Mouse (Mus musculus): Measurements from ENCODE around the gene Pank4. TPM values are rescaled to one million over a fixed set of nuclear protein-coding genes. Genes with fewer than 3 reads are reported as not detected.

Gene Pank4
- polyA plus RNA-seq, 1 experiment: 21.0 TPM

GRCm38 (mm10) chr4:154916662-154917061 is 47.3 kb upstream of the Pank4 start:
- no peaks in the 10 kb centered on the region for H3K36me3 ChIP-seq (ENCODE audit: control insufficient read depth, insufficient read depth)
- no peak overlapping the region for H3K4me3 ChIP-seq
- no peak overlapping the region for H3K4me2 ChIP-seq (ENCODE audit: low read depth)
- no peaks in the 10 kb centered on the region for H3K79me2 ChIP-seq (ENCODE audit: control insufficient read depth, insufficient read depth)
- peaks cover 12% of the 10 kb centered on the region for H3K27me3 ChIP-seq (ENCODE audit: control insufficient read depth, insufficient read depth, insufficient read length)
- no peak overlapping the region for H3ac ChIP-seq (ENCODE audit: control insufficient read depth, insufficient read length)
- TF ChIP-seq SRF (IDR thresholded peaks at IDR 0.05; ENCODE audit: control insufficient read depth, insufficient read length, low read depth): no peak
- no peak for TF ChIP-seq CEBPB (IDR thresholded peaks at IDR 0.05; ENCODE audit: insufficient read depth, poor library complexity, severe bottlenecking)
- TF ChIP-seq REST (IDR thresholded peaks at IDR 0.05; ENCODE audit: insufficient read depth, insufficient read length): no peak
- TF ChIP-seq POLR2AphosphoS2 (IDR thresholded peaks at IDR 0.05; ENCODE audit: insufficient read length, low read depth): no peak
- no peak for TF ChIP-seq POLR2A (IDR thresholded peaks at IDR 0.05; ENCODE audit: insufficient read length, low read depth)
- no peak for TF ChIP-seq MYOG (IDR thresholded peaks at IDR 0.05; ENCODE audit: control insufficient read depth in 1 of 3, insufficient read depth in 1 of 3, insufficient read length in 2 of 3, low read depth in 2 of 3)
- no peak for TF ChIP-seq USF1 (IDR thresholded peaks at IDR 0.05; ENCODE audit: low read depth)
- no peak for TF ChIP-seq MYOD1 (IDR thresholded peaks at IDR 0.05; ENCODE audit: control insufficient read depth in 1 of 3, insufficient read length in 2 of 3, low read depth in 2 of 3)
- no peak for TF ChIP-seq E2F4 (IDR thresholded peaks at IDR 0.05; ENCODE audit: insufficient read depth)
- TF ChIP-seq MAX (IDR thresholded peaks at IDR 0.05; ENCODE audit: low read depth): no peak
- TF ChIP-seq TCF3 (IDR thresholded peaks at IDR 0.05; ENCODE audit: insufficient read length, low read depth): no peak
- TF ChIP-seq TCF12 (IDR thresholded peaks at IDR 0.05; ENCODE audit: insufficient read depth, poor library complexity, severe bottlenecking): no peak

GRCm38 (mm10) chr4:154922291-154922690 is 41.6 kb upstream of the Pank4 start:
- no peak for TF ChIP-seq TCF3 (IDR thresholded peaks at IDR 0.05; ENCODE audit: insufficient read length, low read depth)
- no peak for TF ChIP-seq USF1 (IDR thresholded peaks at IDR 0.05; ENCODE audit: low read depth)
- TF ChIP-seq CEBPB (IDR thresholded peaks at IDR 0.05; ENCODE audit: insufficient read depth, poor library complexity, severe bottlenecking): no peak
- TF ChIP-seq TCF12 (IDR thresholded peaks at IDR 0.05; ENCODE audit: insufficient read depth, poor library complexity, severe bottlenecking): no peak
- no peak for TF ChIP-seq POLR2A (IDR thresholded peaks at IDR 0.05; ENCODE audit: insufficient read length, low read depth)
- TF ChIP-seq MAX (IDR thresholded peaks at IDR 0.05; ENCODE audit: low read depth): no peak
- TF ChIP-seq REST (IDR thresholded peaks at IDR 0.05; ENCODE audit: insufficient read depth, insufficient read length): no peak
- TF ChIP-seq SRF (IDR thresholded peaks at IDR 0.05; ENCODE audit: control insufficient read depth, insufficient read length, low read depth): no peak
- no peak for TF ChIP-seq POLR2AphosphoS2 (IDR thresholded peaks at IDR 0.05; ENCODE audit: insufficient read length, low read depth)
- no peak for TF ChIP-seq MYOG (IDR thresholded peaks at IDR 0.05; ENCODE audit: control insufficient read depth in 1 of 3, insufficient read depth in 1 of 3, insufficient read length in 2 of 3, low read depth in 2 of 3)
- TF ChIP-seq E2F4 (IDR thresholded peaks at IDR 0.05; ENCODE audit: insufficient read depth): no peak
- no peak for TF ChIP-seq MYOD1 (IDR thresholded peaks at IDR 0.05; ENCODE audit: control insufficient read depth in 1 of 3, insufficient read length in 2 of 3, low read depth in 2 of 3)
- no peak overlapping the region for H3K4me3 ChIP-seq
- H3K79me2 ChIP-seq (ENCODE audit: control insufficient read depth, insufficient read depth): no peaks in the 10 kb centered on the region
- peaks cover 6% of the 10 kb centered on the region for H3K27me3 ChIP-seq (ENCODE audit: control insufficient read depth, insufficient read depth, insufficient read length)
- H3ac ChIP-seq (ENCODE audit: control insufficient read depth, insufficient read length): no peak overlapping the region
- no peaks in the 10 kb centered on the region for H3K36me3 ChIP-seq (ENCODE audit: control insufficient read depth, insufficient read depth)
- H3K4me2 ChIP-seq (ENCODE audit: low read depth): no peak overlapping the region

GRCm38 (mm10) chr4:154922931-154923330 is 41.0 kb upstream of the Pank4 start:
- no peaks in the 10 kb centered on the region for H3K79me2 ChIP-seq (ENCODE audit: control insufficient read depth, insufficient read depth)
- TF ChIP-seq POLR2AphosphoS2 (IDR thresholded peaks at IDR 0.05; ENCODE audit: insufficient read length, low read depth): no peak
- H3K36me3 ChIP-seq (ENCODE audit: control insufficient read depth, insufficient read depth): no peaks in the 10 kb centered on the region
- no peak overlapping the region for H3K4me2 ChIP-seq (ENCODE audit: low read depth)
- no peak overlapping the region for H3K4me3 ChIP-seq
- peaks cover 6% of the 10 kb centered on the region for H3K27me3 ChIP-seq (ENCODE audit: control insufficient read depth, insufficient read depth, insufficient read length)
- H3ac ChIP-seq (ENCODE audit: control insufficient read depth, insufficient read length): no peak overlapping the region

DNA sequence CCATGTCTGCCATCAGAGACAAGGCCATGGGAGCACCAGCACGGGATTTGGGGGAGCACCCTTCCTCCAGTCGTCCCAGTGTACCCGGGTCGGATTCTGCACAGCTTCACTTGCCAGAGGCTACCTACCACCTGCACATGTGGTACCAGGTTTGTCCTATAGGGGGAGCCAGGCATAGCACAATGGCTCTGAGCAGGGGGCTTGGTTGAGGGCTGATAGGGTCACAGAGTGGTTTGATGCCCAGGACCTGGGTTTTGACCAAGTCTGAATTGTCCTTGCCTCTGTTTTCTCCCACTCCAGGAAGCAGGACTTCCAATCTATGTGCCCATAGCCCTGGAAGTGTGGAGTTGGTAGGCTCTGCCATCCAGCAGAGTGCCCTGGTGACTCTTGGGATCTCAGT is 38.5 kb upstream of the Pank4 start:
- no peak for TF ChIP-seq POLR2A (IDR thresholded peaks at IDR 0.05; ENCODE audit: insufficient read length, low read depth)
- no peak for TF ChIP-seq USF1 (IDR thresholded peaks at IDR 0.05; ENCODE audit: low read depth)
- TF ChIP-seq MYOG (IDR thresholded peaks at IDR 0.05; ENCODE audit: control insufficient read depth in 1 of 3, insufficient read depth in 1 of 3, insufficient read length in 2 of 3, low read depth in 2 of 3): no peak
- TF ChIP-seq POLR2AphosphoS2 (IDR thresholded peaks at IDR 0.05; ENCODE audit: insufficient read length, low read depth): no peak
- no peak for TF ChIP-seq REST (IDR thresholded peaks at IDR 0.05; ENCODE audit: insufficient read depth, insufficient read length)
- no peak for TF ChIP-seq TCF3 (IDR thresholded peaks at IDR 0.05; ENCODE audit: insufficient read length, low read depth)
- no peak for TF ChIP-seq MAX (IDR thresholded peaks at IDR 0.05; ENCODE audit: low read depth)
- no peak for TF ChIP-seq SRF (IDR thresholded peaks at IDR 0.05; ENCODE audit: control insufficient read depth, insufficient read length, low read depth)
- TF ChIP-seq CEBPB (IDR thresholded peaks at IDR 0.05; ENCODE audit: insufficient read depth, poor library complexity, severe bottlenecking): no peak
- no peak for TF ChIP-seq TCF12 (IDR thresholded peaks at IDR 0.05; ENCODE audit: insufficient read depth, poor library complexity, severe bottlenecking)
- TF ChIP-seq E2F4 (IDR thresholded peaks at IDR 0.05; ENCODE audit: insufficient read depth): no peak
- TF ChIP-seq MYOD1 (IDR thresholded peaks at IDR 0.05; ENCODE audit: control insufficient read depth in 1 of 3, insufficient read length in 2 of 3, low read depth in 2 of 3): no peak
- Histone ChIP-seq H3K36me3 (ENCODE audit: control insufficient read depth, insufficient read depth) (no peaks in the 10 kb centered on the region), H3K4me3 (no peak overlapping the region)

More for the DNA sequence above, 38.5 kb upstream of the Pank4 start:
- H3K4me2 ChIP-seq (ENCODE audit: low read depth): no peak overlapping the region
- H3K79me2 ChIP-seq (ENCODE audit: control insufficient read depth, insufficient read depth): no peaks in the 10 kb centered on the region
- H3ac ChIP-seq (ENCODE audit: control insufficient read depth, insufficient read length): no peak overlapping the region
- H3K27me3 ChIP-seq (ENCODE audit: control insufficient read depth, insufficient read depth, insufficient read length): peaks cover 13% of the 10 kb centered on the region
